Mouse (Mus musculus): ENCODE measurements around the gene Olfr1396.

Olfr1396 gene

DNA sequence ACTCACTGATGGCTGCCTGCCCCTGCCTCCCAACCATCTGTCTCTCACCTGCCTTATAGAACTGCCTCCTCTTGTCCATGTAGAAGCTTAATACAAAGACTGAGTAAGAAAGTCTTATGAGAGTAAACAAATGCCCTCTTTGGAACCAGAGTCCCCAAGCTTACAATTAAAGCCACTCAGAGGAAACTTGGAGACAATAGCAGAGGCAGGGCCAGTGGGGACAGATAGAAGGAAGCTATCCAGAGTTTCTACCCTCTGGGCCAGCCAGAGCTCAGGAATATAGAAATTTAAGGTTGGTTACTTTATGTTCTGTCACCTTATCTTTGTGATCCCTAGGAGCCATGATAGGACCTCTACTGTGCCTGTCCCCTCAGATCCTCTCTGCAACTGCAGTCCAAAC lies at the start of gene Olfr1396:
TSS of gene Olfr1396 (minus strand) at position 101 of the 400 bp plus-strand sequence.
- DNase-seq (ENCODE audit: low read depth, low spot score) = no peak

DNA sequence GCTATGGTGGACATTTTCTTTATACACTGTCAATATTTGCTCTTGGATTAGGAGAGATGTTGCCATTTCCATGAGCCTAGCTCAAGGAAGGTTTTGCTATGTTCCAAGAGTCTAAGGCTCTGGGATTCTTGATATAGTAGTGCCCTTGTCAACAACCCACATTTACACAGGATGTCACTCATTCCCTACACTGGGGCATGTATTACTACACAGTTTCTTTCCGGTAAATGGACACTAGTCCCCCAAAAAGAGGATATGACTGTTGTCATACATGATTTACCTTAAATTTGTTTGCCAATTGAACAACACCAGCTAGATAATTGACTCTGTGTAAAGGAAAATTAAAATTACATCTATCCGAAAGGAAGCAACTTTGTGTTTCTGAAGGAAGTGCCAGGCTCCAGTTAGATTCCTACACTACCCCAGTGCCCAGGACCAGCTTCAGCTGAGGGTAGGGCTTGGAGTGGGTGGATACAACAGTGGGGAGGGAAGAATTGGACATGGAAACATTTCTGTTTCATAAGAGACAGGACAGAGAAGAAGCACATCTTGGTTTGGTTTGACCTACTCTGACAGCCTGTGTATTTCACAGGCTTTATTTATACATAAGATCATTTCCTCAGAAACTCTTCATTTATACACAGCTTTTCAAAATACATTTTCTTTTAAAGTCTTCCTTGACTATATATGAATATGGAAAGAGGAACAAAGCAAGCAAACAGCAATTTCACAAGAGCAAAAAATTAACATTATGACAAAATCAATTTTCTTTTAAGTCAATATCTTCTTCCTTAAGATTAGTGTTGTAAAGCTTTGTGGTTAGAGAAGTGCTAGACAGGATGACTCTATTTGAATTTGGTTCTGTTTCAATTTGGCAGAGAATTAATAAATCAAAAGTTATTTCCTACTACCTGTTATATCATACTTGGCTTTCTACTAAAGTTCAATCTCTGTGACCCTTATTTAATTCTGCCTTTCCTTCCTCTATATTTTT lies 42.4 kb upstream of the Olfr1396 start:
- no peak for DNase-seq (ENCODE audit: low read depth, low spot score)

- DNase-seq (ENCODE audit: low read depth, low spot score) = no peak
Observed at GRCm38 (mm10) chr11:49154077-49154476, 39.4 kb upstream of the Olfr1396 start, which contains the start of gene Olfr1394. TSS of gene Olfr1394 (plus strand) at chr11:49154377.

- no peak for DNase-seq (ENCODE audit: low read depth, low spot score)
Observed at GRCm38 (mm10) chr11:49141974-49142373, 27.3 kb upstream of the Olfr1396 start, which contains the start of gene Olfr1395. TSS of gene Olfr1395 (plus strand) at chr11:49142274.

DNA sequence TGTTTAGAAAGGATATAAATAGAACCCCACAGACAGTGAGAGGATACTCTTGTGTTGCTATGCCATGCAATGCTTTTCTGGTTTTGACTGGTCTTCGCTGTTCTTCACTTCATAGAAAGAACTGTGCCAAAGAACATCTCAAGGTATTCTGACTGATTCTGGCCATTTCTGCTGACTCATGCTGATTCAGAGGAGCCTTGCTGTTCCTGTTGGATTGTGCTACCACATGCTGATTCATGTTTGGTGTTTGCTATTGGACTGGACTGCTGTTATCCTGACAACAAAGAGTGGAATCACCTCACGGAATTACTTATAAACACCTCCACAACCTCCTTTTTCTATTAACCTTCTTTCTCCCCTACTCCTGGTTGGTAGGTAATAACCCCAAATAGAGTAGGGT lies 9.5 kb upstream of the Olfr1396 start:
- peak; percentile 60 for DNase-seq (ENCODE audit: low read depth, low spot score)

DNA sequence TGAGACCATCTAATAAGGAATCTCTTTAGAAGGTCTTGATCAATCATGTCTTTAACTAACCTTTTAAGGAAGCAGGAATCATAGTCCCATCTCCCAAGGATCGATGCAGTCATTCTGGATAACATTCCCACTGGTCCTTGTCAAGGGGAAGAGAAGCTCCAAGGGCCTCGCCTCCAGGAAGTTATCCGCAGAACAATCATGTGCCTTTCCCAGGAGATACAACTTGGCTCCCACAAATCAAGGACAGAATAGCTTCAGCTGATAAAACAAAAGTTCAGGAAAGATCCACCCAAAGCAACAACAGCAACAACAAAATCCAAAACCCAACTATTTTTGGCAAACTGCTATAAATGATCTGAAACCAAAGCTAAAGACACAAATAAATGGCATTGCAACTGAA lies 5.0 kb upstream of the Olfr1396 start:
- DNase-seq (ENCODE audit: low read depth, low spot score) = no peak

- DNase-seq (ENCODE audit: low read depth, low spot score) = no peak
Observed at GRCm38 (mm10) chr11:49114158-49114557, 516 bp downstream of the Olfr1396 start.

GRCm38 (mm10) chr11:49112624-49113219 lies 2.0 kb downstream of the Olfr1396 start:
- DNase-seq (ENCODE audit: low read depth, low spot score) = no peak

- no peak for DNase-seq (ENCODE audit: low read depth, low spot score)
Observed at GRCm38 (mm10) chr11:49111000-49111399, 3.7 kb downstream of the Olfr1396 start.

DNA sequence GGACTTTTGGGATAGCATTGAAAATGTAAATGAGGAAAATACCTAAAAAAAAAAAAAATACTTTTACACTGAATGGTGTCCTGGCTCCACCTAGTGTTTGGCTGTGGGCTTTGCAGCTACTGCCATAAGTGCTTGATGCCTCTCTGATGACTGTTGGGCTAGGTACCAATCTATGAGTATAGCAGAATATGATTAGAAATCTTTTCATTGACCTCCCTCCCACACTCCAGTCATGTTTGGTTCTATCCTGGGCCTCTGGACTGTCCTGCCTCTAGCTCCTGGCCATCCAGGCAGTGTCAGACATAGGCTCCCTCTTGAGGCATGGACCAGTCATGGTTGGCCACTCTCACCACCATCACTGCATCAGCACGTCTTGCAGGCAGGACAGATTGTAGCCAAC lies 5.8 kb downstream of the Olfr1396 start:
- DNase-seq (ENCODE audit: low read depth, low spot score) = no peak

DNA sequence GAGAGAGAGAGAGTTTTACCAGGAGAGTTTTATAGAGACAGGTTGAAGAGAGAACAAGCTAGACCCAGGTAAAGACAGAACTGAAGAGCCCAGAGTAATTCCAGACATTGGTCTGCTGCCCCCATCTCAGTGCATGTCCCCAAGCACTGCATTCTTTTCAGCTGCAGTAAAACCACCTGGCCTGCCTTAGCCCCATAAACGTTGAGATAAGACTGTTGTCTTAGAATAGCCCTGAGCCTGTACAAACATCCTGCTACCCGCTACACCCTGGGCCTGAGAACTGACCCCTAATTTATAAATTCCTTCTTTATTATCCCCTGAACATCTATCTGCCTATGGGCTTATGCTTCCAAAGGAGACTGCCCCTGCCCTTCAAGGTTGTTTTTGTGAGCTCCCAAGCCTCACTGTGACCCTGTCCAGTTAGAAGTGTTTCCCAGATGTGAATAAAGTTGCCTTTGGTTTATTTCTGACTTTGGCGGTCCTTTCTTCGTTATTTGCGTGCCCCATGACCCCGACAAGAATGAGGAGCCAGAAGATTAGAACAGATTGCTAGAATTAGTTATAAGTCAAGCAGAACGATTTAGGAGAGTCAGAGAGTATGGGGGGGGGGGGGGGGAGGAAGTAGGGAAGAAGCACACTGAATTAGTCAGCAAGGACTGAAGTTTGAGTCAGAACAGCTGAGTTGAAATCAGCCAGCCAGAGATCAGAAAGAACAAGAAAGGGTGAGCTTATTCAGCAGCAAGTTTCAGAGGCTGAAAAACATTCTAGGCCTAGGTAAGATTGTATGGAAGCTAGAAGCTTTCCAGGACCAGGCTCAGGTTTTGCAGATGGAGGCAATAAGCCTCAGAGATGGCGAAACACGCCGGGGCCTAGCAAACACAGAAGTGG lies 6.8 kb downstream of the Olfr1396 start:
- DNase-seq (ENCODE audit: low read depth, low spot score) = no peak

DNA sequence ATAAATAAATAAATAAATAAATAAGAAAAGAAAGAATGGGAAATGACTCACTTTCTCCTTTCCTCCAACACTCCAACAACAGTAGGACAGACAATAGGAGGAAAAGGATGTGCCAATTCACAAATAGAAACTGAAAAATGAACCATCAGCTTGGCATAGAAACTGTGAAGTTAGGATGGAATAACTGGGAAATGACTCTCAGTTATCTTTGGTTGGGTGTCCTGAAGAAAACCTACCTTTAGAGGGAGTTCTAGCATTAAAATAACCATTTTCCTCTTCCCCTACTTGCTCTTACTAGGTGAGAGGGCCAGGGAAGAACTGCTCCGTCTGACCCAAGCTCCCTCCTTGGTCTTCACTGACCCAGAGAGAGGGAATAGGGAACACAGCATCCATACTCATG lies 8.9 kb downstream of the Olfr1396 start:
- no peak for DNase-seq (ENCODE audit: low read depth, low spot score)

GRCm38 (mm10) chr11:49103047-49103693 lies 11.5 kb downstream of the Olfr1396 start:
- DNase-seq (ENCODE audit: low read depth, low spot score) = peak; percentile 69

DNA sequence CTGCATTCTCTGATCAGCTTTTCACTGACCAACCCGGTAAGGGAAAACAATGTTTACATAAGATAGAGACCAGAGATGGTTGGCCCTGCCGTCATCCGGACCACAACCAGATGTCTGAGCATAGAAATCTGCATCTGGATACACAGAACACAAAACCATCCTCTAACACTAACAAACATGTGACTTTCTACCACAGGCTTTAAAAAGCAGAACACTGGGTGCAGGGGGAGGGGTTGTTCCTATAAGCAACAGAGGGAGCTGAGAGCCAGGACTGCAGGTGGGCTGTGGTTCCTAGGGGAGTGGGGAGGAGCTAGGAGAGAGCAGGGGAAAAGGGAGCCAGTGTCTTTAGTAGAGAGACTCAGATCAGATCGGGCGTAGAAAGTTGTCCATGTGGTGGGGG lies 13.2 kb downstream of the Olfr1396 start:
- no peak for DNase-seq (ENCODE audit: low read depth, low spot score)

DNA sequence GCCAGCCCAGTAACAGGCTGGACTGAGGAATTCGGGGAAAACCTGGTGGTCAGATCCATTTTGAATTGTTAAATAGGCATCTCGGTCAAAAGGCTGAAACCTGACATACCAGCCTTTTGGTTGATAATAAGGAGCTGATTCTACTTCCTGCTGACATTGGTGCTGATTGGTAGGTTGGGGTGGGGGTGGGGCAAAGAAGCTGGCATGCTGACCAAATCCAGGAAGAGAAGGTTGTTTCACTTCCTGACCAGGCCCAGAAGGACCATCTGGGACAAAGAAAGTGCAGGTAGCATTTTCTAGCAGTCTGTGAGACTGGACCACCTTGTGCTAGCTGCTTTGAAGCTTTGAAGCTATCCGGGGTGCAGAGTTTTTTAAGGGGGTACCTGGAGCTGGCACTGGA lies 14.3 kb downstream of the Olfr1396 start:
- DNase-seq (ENCODE audit: low read depth, low spot score) = no peak

- DNase-seq (ENCODE audit: low read depth, low spot score) = no peak
Observed at GRCm38 (mm10) chr11:49095367-49095766, 19.3 kb downstream of the Olfr1396 start.

DNA sequence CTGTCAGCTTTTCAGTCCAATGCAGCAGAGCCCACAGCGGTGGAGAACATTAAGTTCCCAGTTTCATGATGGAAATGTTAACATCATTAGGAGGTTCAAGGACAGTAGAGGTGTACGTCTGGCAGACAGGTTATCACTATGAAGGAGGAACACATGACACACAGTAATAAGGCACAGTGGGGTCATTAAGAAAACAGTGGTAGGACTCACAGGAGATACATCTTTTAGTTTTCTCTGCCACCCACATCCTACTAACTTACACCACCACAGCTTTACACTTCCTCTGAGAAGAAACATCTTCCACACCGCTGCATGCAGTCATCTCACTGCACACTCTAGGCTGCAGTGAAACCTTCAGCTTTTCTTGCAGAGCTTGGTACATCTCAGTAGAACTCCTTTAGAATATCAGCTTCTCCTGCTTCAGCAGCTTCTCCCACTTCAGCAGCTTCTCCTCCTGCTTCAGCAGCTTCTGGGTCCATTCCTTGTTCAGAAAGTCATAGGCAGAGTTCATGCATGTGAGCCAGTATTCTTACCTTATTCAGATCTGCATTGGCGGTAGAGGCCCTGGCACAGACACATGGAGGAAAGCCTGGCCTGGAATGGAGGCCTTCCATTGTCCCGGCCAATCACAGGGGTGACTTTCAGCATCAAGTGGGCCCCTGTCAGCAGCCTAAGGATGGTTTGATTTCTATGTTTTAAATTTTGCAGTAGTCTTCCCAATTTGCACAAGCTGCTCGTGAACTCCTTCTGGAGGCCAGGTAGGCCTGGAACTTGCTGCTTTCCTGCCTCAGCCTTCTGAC lies 20.6 kb downstream of the Olfr1396 start:
- DNase-seq (ENCODE audit: low read depth, low spot score) = no peak

DNA sequence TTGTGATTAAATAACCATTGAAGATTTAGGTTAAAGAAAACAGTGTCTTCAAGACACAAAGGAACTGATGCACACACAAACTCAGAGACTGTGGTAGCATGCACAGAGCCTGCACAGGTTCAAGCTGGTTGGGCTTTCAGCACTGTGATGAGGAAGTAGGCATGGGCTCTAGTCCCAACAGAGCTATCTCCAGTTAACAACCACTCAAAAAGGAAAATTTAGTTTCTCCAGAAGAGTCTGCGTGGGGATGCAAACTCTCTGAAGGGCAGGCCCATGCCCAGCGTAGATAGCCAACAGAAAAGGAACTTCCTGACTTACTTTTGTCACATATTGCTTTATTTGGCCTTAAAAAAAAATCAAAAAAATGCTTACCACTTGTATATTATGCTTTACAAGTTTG lies 21.9 kb downstream of the Olfr1396 start:
- no peak for DNase-seq (ENCODE audit: low read depth, low spot score)

DNA sequence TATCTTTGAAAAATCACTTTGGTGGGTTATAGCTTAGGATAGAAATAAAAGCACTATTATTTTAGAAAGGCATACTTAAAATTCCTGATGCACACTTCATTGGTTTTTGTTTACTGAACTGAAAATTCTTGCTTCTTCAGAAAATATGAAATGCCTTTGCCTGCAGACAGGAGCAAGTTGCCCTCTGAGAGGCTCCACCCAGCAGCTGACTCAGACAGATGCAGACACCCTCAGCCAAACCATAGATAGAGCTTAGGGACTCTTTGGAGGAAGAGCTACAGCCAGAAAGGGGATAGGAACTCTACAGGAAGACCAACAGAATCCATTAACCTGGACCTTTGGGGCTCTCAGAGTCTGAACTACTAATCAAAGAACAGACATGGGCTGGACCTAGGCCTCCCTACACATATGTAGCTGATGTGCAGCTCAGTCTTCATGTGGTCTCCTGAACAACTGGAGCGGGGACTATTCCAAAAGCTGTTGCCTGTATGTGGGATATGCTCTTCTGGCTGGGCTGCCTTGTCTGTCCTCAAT lies 22.6 kb downstream of the Olfr1396 start:
- no peak for DNase-seq (ENCODE audit: low read depth, low spot score)

- DNase-seq (ENCODE audit: low read depth, low spot score) = no peak
Observed at GRCm38 (mm10) chr11:49091171-49091570, 23.5 kb downstream of the Olfr1396 start.

Measured in c-Kit-negative CD71-positive TER-119-positive erythroid progenitor cells, embryonic 14.5 days (primary cell).